Mouse (Mus musculus) liver, adult (tissue): ENCODE measurements around the gene Copz1.

Experiments
- GATA4 ChIP-seq: IDR thresholded peaks from 2 replicates; pipeline ENCODE4 v1.6.1; 2014; ENCODE audit warnings: mild to moderate bottlenecking, low read length; ENCODE audit not compliant: insufficient replicate concordance

Gene Copz1

DNA sequence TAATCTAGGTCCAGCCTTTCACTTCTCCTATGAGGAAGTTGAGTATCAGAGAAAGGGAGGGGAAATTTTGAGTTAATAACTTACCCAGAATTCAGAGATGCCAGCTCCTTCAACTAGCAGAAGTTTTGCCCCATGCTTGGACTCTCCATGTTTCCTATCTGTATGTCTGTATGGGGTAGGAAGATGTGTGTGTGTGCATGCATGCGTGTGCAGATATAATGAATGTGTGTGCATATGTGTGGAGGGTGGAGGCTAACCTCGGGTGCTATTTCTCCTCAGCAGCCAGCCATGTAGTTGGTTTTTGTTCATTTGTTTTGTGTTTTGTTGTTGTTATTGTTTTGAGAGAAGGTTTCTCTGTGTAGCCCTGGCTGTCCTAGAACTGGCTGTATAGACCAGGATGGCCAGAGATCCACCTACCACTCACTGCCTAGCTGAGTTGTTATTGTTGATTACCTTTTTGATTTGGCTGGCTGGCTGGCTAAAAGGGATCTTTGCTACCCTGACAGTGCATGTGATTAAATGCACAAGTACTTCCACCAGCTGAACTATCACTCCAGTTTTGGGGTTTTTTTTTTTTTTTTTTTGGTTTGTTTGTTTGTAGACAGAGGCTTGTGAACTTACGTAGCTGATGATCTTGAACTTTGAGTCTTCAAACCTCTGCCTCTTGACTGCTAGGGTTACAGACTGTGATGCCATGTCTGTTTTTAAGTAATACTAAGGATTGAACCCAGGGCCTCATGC is 9.1 kb downstream of the Copz1 start:
- no peak for TF ChIP-seq GATA4

DNA sequence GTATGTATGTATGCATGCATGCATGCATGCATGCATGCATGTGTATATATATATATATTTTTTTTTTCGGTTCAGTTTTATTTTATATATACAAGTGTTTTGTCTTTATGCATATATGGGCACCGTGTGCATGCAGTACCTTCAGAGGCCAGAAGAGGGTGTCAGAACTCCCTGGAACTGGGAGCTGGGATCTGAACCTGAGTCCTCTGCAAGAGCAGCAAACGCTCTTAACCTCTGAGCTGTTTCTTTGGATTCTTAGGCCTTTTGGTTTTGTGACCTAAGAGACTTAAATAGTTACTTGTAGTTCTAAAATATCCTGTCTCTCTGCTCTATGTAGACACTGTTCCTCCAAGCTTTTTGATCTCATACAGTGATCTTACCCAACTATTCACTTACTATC is 11.6 kb downstream of the Copz1 start:
- TF ChIP-seq GATA4, result no peak

GRCm38 (mm10) chr15:103284647-103285046 is 12.1 kb downstream of the Copz1 start:
- TF ChIP-seq GATA4, result no peak

DNA sequence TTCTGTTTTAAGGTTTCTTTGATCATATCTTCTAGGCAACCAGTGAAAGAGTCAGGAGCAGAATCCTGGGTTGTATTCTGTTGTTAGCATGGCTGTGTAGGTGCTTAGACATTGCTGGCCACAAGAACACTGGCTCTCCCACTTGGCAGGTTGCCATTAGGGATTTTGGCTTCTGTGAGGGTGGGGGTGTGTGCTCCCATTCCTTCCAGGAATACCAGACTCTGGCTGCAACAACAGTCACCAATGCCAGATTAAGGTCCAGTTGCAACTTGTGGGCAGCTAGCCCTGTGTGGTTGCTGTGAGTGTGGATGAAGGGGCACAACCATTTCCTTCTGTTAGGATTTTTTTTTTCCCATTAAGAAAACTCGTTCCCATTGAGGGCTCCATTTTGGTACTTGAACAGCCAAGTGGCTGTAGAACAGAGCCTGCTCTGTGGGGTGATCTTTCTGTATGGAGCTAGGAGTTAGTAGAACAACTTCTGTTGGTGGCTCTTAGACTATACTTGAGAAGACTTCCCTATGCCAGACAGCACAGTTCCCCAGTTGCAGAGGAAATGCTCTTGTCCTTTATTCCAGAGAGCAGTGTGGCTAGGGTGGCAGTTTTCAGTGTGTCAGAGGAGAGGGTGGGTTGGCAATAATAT is 13.4 kb downstream of the Copz1 start:
- no peak for TF ChIP-seq GATA4

GRCm38 (mm10) chr15:103289600-103289999 is 17.1 kb downstream of the Copz1 start:
- no peak for TF ChIP-seq GATA4

DNA sequence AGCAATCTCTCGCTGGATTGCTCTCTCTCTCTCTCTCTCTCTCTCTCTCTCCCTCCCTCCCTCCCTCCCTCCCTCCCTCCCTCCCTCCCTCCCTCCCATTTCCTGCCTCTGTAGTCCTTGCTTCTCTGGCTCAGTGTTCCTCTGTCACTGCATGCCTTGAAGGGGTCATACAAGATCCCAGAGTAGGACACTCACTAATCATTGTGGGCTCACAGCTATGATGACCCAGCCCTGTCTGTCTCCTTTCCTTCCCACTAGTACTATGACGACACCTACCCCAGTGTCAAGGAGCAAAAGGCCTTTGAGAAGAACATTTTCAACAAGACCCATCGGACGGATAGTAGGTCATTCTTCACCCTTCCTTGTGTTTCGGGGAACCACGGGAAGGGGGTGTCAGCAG is 17.9 kb downstream of the Copz1 start:
- no peak for TF ChIP-seq GATA4

- no peak for TF ChIP-seq GATA4
Measured at GRCm38 (mm10) chr15:103290843-103291242, 18.3 kb downstream of the Copz1 start.

DNA sequence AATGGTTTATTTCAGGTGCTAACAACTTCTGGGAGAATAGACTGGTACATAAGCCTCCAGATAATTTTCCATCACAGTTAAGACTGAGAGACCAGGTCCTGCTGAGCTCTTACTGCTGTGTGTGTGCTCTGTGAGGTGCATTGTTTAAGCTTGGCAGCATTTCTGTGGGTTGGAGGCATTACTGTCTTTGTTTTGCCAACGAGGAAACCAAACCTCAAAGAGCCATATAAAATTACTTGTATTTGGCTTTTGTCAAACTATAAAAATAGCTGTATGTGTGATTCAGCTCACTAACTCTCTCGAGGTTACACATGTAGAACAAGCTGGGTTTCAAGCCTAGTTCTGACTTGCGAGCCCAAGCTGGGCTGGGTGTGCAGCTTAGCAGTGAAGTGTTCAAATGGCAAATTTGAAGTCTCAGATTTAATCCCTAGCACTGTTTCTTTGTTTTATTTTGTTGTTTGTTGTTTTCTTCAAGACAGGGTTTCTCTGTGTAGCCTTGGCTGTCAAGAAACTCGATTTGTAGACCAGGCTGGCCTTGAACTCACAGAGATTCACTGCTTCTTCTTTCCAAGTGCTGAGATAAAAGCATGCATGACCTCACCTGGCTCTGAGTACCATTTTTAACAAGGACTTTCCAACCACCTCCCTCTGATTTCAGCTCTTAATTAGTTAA is 20.3 kb downstream of the Copz1 start:
- no peak for TF ChIP-seq GATA4

GRCm38 (mm10) chr15:103293375-103293774 is 20.9 kb downstream of the Copz1 start:
- TF ChIP-seq GATA4, result no peak

GRCm38 (mm10) chr15:103294649-103295048 is 22.1 kb downstream of the Copz1 start:
- no peak for TF ChIP-seq GATA4

- TF ChIP-seq GATA4, result no peak
Measured at GRCm38 (mm10) chr15:103295851-103296250, 23.3 kb downstream of the Copz1 start.

- no peak for TF ChIP-seq GATA4
Measured at GRCm38 (mm10) chr15:103297313-103297712, 24.8 kb downstream of the Copz1 start.

DNA sequence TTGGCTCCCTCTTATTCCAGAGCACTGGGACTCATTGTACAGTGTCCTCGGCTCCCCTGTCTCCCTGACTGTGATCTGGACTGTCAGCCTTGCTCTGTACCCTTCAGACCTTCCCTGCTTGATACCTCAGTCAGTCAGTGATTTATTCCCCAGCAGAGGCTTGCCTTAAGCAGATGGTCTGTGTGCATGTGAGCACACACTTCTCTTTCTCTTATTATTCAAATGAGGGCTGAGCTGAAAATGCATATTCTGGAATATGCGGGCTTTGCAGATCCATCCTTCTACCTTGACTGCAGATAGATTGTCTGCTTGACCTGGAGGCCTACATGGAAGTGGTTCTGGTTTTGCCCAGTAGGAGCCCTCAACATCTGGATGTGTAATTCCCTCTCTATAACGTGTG is 25.5 kb downstream of the Copz1 start:
- no peak for TF ChIP-seq GATA4

GRCm38 (mm10) chr15:103298861-103299616 is 26.5 kb downstream of the Copz1 start:
- no peak for TF ChIP-seq GATA4

- no peak for TF ChIP-seq GATA4
Measured at GRCm38 (mm10) chr15:103299644-103300043, 27.1 kb downstream of the Copz1 start.
